Mouse (Mus musculus) limb, embryonic 14.5 days (tissue): Measurements from ENCODE around the gene Stxbp1. TPM values are rescaled to one million over a fixed set of nuclear protein-coding genes. Genes with fewer than 3 reads are reported as not detected.
A peak's percentile ranks its signal among the peaks of the same experiment; 100 is the strongest.

Experiments
- ATAC-seq: fragments of 200-750 bp; cut with Nextera tagmentation; 2 replicates; pipeline ENCODE4 v1.8.0; 2017; ENCODE audit warnings: low read depth, moderate number of reproducible peaks, moderate TSS enrichment; ENCODE audit not compliant: low FRiP score
- DNase-seq: peaks from one replicate; pipeline ENCODE4 v3.0.0-alpha.2; 2015; ENCODE audit warnings: low spot score
- H3K27ac ChIP-seq: fragments of 300-500 bp; sonication (generic); replicated peaks from 2 replicates; pipeline ENCODE4 v1.5.1; 2014; ENCODE audit warnings: low read depth, mild to moderate bottlenecking, low read length, moderate library complexity, mixed read lengths
- H3K27me3 ChIP-seq: fragments of 300-500 bp; sonication (generic); 2 replicates; pipeline ENCODE4 v1.6.1; 2014; ENCODE audit warnings: low read length, mixed read lengths; ENCODE audit not compliant: control insufficient read depth, insufficient read depth
- H3K36me3 ChIP-seq: fragments of 300-500 bp; sonication (generic); 2 replicates; pipeline ENCODE4 v1.6.1; 2014; ENCODE audit warnings: mild to moderate bottlenecking, low read length, moderate library complexity, mixed read lengths; ENCODE audit not compliant: control insufficient read depth, insufficient read depth
- H3K4me1 ChIP-seq: fragments of 300-500 bp; sonication (generic); 2 replicates; pipeline ENCODE4 v1.6.1; 2014; ENCODE audit warnings: antibody characterized with exemption, low read length, mixed read lengths; ENCODE audit not compliant: control insufficient read depth, insufficient read depth
- H3K4me2 ChIP-seq: fragments of 300-500 bp; sonication (generic); replicated peaks from 2 replicates; pipeline ENCODE4 v1.6.1; 2014; ENCODE audit warnings: low read depth, mild to moderate bottlenecking, low read length, moderate library complexity; ENCODE audit not compliant: severe bottlenecking
- H3K4me3 ChIP-seq: fragments of 300-500 bp; sonication (generic); replicated peaks from 2 replicates; pipeline ENCODE4 v1.5.1; 2014; ENCODE audit warnings: low read length
- H3K9ac ChIP-seq: fragments of 300-500 bp; sonication (generic); 2 replicates; pipeline ENCODE4 v1.6.1; 2014; ENCODE audit warnings: mild to moderate bottlenecking, low read depth, low read length, moderate library complexity; ENCODE audit not compliant: severe bottlenecking
- H3K9me3 ChIP-seq: fragments of 300-500 bp; sonication (generic); 2 replicates; pipeline ENCODE4 v1.6.1; 2016; ENCODE audit warnings: low read length; ENCODE audit not compliant: control insufficient read depth
- POLR2A ChIP-seq: fragments of 200-500 bp; IDR thresholded peaks from 2 replicates; pipeline ENCODE4 v1.8.0; 2012; ENCODE audit warnings: inconsistent platforms, mild to moderate bottlenecking, moderate library complexity, borderline replicate concordance; ENCODE audit not compliant: insufficient read depth, insufficient read length; ENCODE audit errors: extremely low read depth
- WGBS: fragments of 180-500 bp; shearing (Covaris S2); extraction: QIAGEN DNeasy Blood & Tissue Kit; methylation state at CpG from one replicate; pipeline ENCODE4 v1.1.7; 2014; 5-methylcytosine and 5-hydroxymethylcytosine counted together
- polyA plus RNA-seq, 2 experiments: library from polyadenylated mRNA; depleted of rRNA in 1 of 2; stranded (reverse) in 1 of 2; unstranded in 1 of 2; fragments of >200 nt; fragmentation: Nextera tagmentation in 1 of 2; extraction: Ambion mirVana in 1 of 2; gene quantifications; 2 replicates each; pipeline versions ENCODE4 v1.2.1 to v1.2.3; 2012 to 2014

The Stxbp1 gene
- polyA plus RNA-seq, 2 experiments: 15.8 to 22.2 TPM

- H3K27me3 ChIP-seq: no peaks in the 10 kb centered on the region
- peaks cover 60% of the 10 kb centered on the region for H3K4me1 ChIP-seq
- H3K9ac ChIP-seq: no peak overlapping the region
- no peaks in the 10 kb centered on the region for H3K9me3 ChIP-seq
- WGBS: 58% methylated on average over 13 of the region's 21 CpGs
- no peaks in the 10 kb centered on the region for H3K36me3 ChIP-seq
- peak overlapping the region; percentile 26; the same call in 1 of the 2 replicates for H3K27ac ChIP-seq
- H3K4me3 ChIP-seq: no peak overlapping the region
- TF ChIP-seq POLR2A: no peak
- no peak overlapping the region for H3K4me2 ChIP-seq
- ATAC-seq (no peak), DNase-seq (no peak)
Observed at GRCm38 (mm10) chr2:32882283-32883043, 35.4 kb upstream of the Stxbp1 start.

GRCm38 (mm10) chr2:32881723-32882122 is 34.7 kb upstream of the Stxbp1 start:
- Histone ChIP-seq H3K27ac (peak overlapping the region; percentile 26; the same call in 1 of the 2 replicates), H3K4me3 (no peak overlapping the region), H3K4me1 (peaks cover 68% of the 10 kb centered on the region), H3K9me3 (no peaks in the 10 kb centered on the region), H3K9ac (0 out of 2 replicates have a peak overlapping the region, but pooled peaks have one; percentile 7), H3K4me2 (no peak overlapping the region), H3K36me3 (no peaks in the 10 kb centered on the region), H3K27me3 (no peaks in the 10 kb centered on the region)
- no peak for TF ChIP-seq POLR2A
- ATAC-seq: no peak
- DNase-seq: peak; percentile 58
- 36% methylated on average over 3 of the region's 3 CpGs for WGBS

DNA sequence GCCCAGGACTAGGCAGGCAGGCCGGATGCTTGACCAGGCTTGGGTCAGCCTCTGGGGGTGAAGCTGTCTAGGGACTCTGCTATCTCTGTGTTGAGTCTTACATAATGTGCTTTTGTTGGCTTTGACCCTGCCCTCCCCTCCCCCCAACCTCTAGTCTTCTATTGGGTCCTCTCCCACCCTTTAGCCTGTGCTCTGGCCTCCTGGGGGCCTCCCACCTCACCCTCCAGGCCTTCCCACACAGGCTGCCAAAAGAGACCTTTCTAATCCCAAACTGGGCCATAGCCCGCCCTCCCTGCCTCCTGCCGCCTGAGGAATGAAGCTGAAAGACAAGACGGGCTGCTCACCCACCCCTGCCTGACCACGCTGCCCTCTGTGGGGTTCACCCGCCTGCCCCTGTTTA is 34.0 kb upstream of the Stxbp1 start:
- ATAC-seq (no peak), DNase-seq (no peak)
- H3K36me3 ChIP-seq: no peaks in the 10 kb centered on the region
- 0 out of 2 replicates have a peak overlapping the region, but pooled peaks have one; percentile 7 for H3K9ac ChIP-seq
- no peak for TF ChIP-seq POLR2A
- no peaks in the 10 kb centered on the region for H3K9me3 ChIP-seq
- no peak overlapping the region for H3K4me2 ChIP-seq
- peak overlapping the region; percentile 26; the same call in 1 of the 2 replicates for H3K27ac ChIP-seq
- peaks cover 71% of the 10 kb centered on the region for H3K4me1 ChIP-seq
- H3K4me3 ChIP-seq: no peak overlapping the region
- H3K27me3 ChIP-seq: no peaks in the 10 kb centered on the region
- 51% methylated on average over 6 of the region's 6 CpGs for WGBS

DNA sequence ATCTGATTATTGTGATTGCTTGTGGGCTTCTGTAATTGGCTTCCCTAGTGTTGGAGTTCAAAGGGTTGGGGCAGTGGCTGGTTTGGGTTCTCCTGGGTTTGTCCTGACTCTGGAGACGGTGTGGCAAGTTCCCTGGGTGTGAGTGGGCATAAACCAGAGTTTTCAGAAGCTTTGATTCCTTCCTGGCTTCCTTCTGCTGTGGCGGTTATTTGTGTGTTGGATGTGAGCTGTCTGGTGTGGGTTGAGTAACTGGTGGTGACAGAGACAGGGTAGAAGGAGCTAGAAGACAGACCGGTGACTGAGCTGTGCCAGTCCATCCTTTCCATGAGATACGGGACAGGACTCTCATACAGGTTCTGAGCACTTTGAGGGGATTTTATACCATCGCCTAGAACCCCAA is 32.5 kb upstream of the Stxbp1 start:
- H3K27me3 ChIP-seq: no peaks in the 10 kb centered on the region
- no peaks in the 10 kb centered on the region for H3K36me3 ChIP-seq
- DNase-seq: no peak
- no peaks in the 10 kb centered on the region for H3K9me3 ChIP-seq
- peaks cover 71% of the 10 kb centered on the region for H3K4me1 ChIP-seq
- no peak overlapping the region for H3K27ac ChIP-seq
- no peak overlapping the region for H3K4me3 ChIP-seq
- 72% methylated on average over 5 of the region's 5 CpGs for WGBS
- H3K9ac ChIP-seq: no peak overlapping the region
- TF ChIP-seq POLR2A: no peak
- 0 out of 2 replicates have a peak overlapping the region, but pooled peaks have one; percentile 18 for H3K4me2 ChIP-seq
- no peak for ATAC-seq

- peak overlapping the region; percentile 88 for H3K4me3 ChIP-seq
- no peak for TF ChIP-seq POLR2A
- peak overlapping the region; percentile 38; the same call in 1 of the 2 replicates for H3K9ac ChIP-seq
- 66% methylated on average over 3 of the region's 3 CpGs for WGBS
- no peaks in the 10 kb centered on the region for H3K9me3 ChIP-seq
- DNase-seq (no peak), ATAC-seq (no peak)
- H3K36me3 ChIP-seq: no peaks in the 10 kb centered on the region
- H3K27ac ChIP-seq: no peak overlapping the region
- H3K4me1 ChIP-seq: peaks cover 65% of the 10 kb centered on the region
- no peaks in the 10 kb centered on the region for H3K27me3 ChIP-seq
- H3K4me2 ChIP-seq: peak overlapping the region; percentile 95
Observed at GRCm38 (mm10) chr2:32878396-32878795, 31.4 kb upstream of the Stxbp1 start.
